Mouse (Mus musculus) cerebellum, adult 8-10 months (tissue): ENCODE data around the gene Nek6.
A peak's percentile ranks its signal among the peaks of the same experiment; 100 is the strongest.

Source experiments
- DNase-seq: peaks from one replicate; pipeline ENCODE4 v3.0.0; 2022

The Nek6 gene

DNA sequence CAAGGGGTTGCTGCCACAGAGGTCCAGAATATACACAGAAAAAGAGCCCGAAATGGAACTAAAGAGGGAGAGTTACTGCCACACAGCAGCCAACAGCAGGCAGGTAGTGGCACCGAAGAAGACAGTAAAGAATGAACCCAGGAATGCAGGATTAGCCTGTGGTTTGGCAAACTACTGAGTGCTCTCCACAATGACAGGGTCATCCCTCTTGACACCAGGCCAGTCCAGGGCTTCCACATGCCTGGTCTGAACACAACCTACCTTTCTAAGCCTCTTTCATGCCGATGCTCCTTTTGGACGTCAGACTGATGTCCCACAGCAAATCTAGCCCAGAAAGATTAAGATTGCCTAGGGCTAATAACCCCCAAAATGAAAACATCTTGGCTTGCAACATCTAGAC, 117.4 kb downstream of the Nek6 start:
- no peak for DNase-seq

DNA sequence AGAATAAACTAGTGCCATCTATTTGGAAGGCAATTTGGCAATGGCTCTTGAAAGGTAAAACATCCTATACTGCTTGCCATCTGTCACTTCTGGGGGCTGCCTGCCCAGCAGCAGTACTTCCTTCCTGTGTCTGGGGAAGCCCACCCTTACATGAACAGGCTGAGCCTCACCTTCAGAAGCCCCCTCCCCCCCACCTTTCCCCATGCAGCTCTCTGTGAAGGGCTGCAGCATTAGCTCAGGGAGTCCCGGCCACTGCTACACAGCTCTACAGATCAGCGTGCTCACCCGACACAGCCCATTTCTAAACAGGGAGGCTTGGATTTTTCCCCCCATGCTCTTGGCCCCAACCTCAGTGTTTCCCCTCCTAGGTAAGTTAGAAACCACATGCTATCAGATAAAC, 118.0 kb downstream of the Nek6 start:
- DNase-seq: no peak

DNA sequence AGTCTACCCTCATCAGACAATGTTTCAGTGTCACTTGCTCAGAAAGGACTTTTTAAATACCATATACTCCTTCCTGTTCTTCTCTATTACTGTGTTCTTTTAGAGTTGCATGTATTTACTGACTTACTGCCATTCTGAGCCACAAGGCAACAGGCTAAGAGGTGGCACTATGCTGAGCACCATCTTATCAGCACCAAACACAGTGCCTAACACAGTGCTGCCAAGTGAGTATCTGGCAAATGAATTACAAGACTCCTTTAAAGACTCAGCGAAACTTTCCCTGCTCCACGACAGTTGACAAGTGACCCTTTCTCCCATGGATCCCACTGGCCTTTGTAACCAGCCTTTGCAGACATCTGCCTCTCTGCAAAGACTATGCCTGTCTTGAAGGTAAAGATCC, 119.1 kb downstream of the Nek6 start:
- DNase-seq: no peak

DNA sequence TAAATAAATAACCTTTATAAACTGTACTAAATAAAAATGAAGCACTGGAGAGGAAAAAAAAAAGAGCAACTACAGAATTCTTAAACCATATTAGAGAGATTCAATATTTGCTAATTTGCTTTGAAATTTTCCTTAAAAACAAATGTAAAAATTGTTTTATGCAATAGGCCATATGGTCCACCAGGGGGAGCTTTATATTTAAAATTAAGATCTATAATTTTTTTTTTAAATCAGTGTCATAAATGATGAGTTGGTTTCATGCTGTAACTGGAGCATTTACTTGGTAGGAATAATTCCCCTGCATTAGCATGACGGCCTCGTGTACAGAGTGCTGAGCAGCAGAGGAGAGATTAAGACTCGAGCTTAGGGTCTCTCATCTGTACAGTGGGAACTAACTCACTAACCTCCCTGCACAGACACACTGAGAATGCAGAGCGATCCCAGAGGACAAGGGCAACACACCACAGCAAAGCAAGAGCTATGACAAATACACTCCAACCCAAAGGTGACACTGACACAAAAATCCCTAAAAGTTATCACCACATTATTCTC, 126.3 kb downstream of the Nek6 start:
- DNase-seq: no peak

DNA sequence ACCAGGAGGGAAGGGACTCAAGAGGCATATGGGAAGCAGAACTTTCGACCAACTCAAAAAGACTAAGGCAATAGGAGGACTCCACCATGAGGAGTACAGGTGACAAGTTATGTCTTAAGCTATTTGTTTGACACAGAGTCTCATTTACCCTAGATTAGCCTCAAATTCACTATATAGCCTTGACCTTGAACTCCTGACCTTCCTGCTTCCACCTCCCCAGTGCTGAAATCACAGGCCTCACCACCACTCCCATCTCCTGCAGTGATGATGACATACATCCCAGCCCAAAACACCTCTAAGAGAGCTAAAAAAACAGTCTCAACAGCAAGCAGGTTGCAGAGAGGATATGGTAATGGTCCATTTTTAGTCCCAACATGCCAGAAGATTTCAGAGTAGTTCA, 130.3 kb downstream of the Nek6 start:
- no peak for DNase-seq

DNA sequence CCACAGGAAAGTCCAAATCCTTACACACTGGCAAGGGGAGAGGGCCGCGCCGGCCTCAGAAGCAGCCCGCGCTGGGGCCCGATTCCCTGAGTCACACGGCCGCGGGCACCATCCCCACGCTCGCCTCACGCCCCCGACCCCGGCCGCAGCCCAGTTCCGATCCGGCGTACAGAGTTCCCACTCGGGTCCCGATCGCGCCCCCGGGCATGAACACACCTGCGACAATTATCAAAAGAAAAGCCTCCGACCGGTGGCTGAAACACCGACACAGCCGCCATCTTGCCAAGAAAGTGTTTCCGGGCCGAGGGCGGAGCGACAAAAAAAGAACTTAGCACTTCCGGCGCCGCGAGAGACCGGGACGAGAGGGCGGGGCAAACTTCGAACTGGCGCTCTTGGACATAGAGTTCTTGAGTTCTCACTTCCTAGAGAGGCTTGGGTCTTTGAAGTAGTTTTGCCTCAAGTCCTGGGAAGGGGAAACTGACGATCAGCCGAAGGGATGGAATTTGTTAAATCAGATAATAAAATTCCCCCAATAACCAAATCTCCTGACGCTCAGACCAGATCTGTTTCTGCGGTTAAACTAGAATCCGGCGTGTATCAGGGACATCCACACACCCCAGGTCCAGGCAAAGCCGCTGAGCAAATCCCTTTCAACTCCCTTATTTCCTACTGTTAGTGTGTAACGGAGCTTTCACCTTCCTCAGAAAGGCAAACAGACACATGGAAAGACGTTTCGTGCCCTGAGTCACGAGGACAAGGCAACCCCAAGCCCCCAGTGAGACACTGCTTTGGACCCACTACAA, 132.4 kb downstream of the Nek6 start, which contains the start of gene Psmb7:
Gene Psmb7 (minus strand): TSS at position 463 of the 803 bp plus-strand sequence.
- DNase-seq: peak; percentile 83
